Mouse (Mus musculus) G1E (cell line): ENCODE measurements at regions not wholly inside any gene's neighbourhood (a gene's known extent, or its start where the extent isn't known, plus 50 kb on each side); places are given as distances from the start of the nearest gene placed in this dataset.

ENCODE experiments used
- GATA1 ChIP-seq: IDR thresholded peaks from 2 replicates; pipeline ENCODE4 v1.6.1; 2012; ENCODE audit warnings: borderline replicate concordance, low read length, inconsistent platforms, mixed read lengths
- GATA2 ChIP-seq: IDR thresholded peaks from 2 replicates; pipeline ENCODE4 v1.6.1; 2012; ENCODE audit warnings: low read depth, low read length, inconsistent platforms, borderline replicate concordance

DNA sequence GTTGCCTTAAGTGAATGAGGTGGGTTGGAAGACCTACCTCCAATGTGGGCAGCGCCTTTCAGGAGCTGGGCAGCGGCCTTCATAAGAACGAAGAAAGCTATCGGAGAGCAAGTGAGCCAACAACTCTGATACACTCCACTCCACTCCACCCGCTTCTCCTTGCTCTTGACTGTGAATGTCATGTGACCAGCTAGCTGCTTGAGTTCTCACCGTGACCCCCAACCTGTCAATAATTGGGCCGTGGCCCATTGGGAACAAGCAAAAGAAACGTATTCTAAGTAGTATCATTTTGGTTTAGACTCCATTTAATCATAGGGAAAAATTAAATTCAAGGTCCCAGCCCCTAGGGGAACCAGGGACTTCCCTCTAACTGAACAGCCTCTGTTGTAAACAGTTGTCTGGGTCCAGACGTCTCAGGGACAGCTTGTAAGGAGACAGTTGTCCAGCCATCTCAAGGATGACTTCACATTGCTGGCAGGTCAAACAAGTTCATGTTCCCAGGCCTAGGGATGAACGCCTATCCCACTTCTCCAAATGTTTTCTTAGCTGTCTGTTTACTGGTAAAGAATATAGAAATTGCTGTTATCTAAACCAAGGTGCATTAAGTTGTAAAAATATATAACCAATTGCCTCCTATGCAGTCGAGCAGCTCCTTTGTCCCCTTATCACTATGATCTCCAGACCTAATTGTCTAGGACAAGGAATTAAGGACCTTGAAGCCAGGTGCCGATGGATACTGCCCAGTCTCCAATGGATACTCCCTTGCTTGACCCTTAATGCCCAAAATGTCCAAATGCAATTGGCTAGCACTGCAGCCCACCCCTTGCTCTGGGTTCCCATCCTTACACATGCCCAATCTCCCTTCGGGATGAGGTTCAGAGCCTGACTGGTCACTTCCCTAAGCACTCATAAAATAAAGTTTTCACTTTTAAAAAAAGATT, 67.1 kb upstream of the Cpm start:
- TF ChIP-seq GATA1, result no peak
- no peak for TF ChIP-seq GATA2
